Mouse (Mus musculus) limb, embryonic 14.5 days (tissue): ENCODE data around the gene Mmp9. TPM values are rescaled to one million over a fixed set of nuclear protein-coding genes. Genes with fewer than 3 reads are reported as not detected.

ENCODE experiments used
- ATAC-seq: fragments of 200-750 bp; cut with Nextera tagmentation; 2 replicates; pipeline ENCODE4 v1.8.0; 2017; ENCODE audit warnings: low read depth, moderate number of reproducible peaks, moderate TSS enrichment; ENCODE audit not compliant: low FRiP score
- DNase-seq: peaks from one replicate; pipeline ENCODE4 v3.0.0-alpha.2; 2015; ENCODE audit warnings: low spot score
- H3K27ac ChIP-seq: fragments of 300-500 bp; sonication (generic); replicated peaks from 2 replicates; pipeline ENCODE4 v1.5.1; 2014; ENCODE audit warnings: low read depth, mild to moderate bottlenecking, low read length, moderate library complexity, mixed read lengths
- H3K27me3 ChIP-seq: fragments of 300-500 bp; sonication (generic); 2 replicates; pipeline ENCODE4 v1.6.1; 2014; ENCODE audit warnings: low read length, mixed read lengths; ENCODE audit not compliant: control insufficient read depth, insufficient read depth
- H3K36me3 ChIP-seq: fragments of 300-500 bp; sonication (generic); 2 replicates; pipeline ENCODE4 v1.6.1; 2014; ENCODE audit warnings: mild to moderate bottlenecking, low read length, moderate library complexity, mixed read lengths; ENCODE audit not compliant: control insufficient read depth, insufficient read depth
- H3K4me1 ChIP-seq: fragments of 300-500 bp; sonication (generic); 2 replicates; pipeline ENCODE4 v1.6.1; 2014; ENCODE audit warnings: antibody characterized with exemption, low read length, mixed read lengths; ENCODE audit not compliant: control insufficient read depth, insufficient read depth
- H3K4me2 ChIP-seq: fragments of 300-500 bp; sonication (generic); replicated peaks from 2 replicates; pipeline ENCODE4 v1.6.1; 2014; ENCODE audit warnings: low read depth, mild to moderate bottlenecking, low read length, moderate library complexity; ENCODE audit not compliant: severe bottlenecking
- H3K4me3 ChIP-seq: fragments of 300-500 bp; sonication (generic); replicated peaks from 2 replicates; pipeline ENCODE4 v1.5.1; 2014; ENCODE audit warnings: low read length
- H3K9ac ChIP-seq: fragments of 300-500 bp; sonication (generic); 2 replicates; pipeline ENCODE4 v1.6.1; 2014; ENCODE audit warnings: mild to moderate bottlenecking, low read depth, low read length, moderate library complexity; ENCODE audit not compliant: severe bottlenecking
- H3K9me3 ChIP-seq: fragments of 300-500 bp; sonication (generic); 2 replicates; pipeline ENCODE4 v1.6.1; 2016; ENCODE audit warnings: low read length; ENCODE audit not compliant: control insufficient read depth
- POLR2A ChIP-seq: fragments of 200-500 bp; IDR thresholded peaks from 2 replicates; pipeline ENCODE4 v1.8.0; 2012; ENCODE audit warnings: inconsistent platforms, mild to moderate bottlenecking, moderate library complexity, borderline replicate concordance; ENCODE audit not compliant: insufficient read depth, insufficient read length; ENCODE audit errors: extremely low read depth
- WGBS: fragments of 180-500 bp; shearing (Covaris S2); extraction: QIAGEN DNeasy Blood & Tissue Kit; methylation state at CpG from one replicate; pipeline ENCODE4 v1.1.7; 2014; 5-methylcytosine and 5-hydroxymethylcytosine counted together
- polyA plus RNA-seq, 2 experiments: library from polyadenylated mRNA; depleted of rRNA in 1 of 2; stranded (reverse) in 1 of 2; unstranded in 1 of 2; fragments of >200 nt; fragmentation: Nextera tagmentation in 1 of 2; extraction: Ambion mirVana in 1 of 2; gene quantifications; 2 replicates each; pipeline versions ENCODE4 v1.2.1 to v1.2.3; 2012 to 2014

Mmp9 gene
- polyA plus RNA-seq, 2 experiments, result 16.7 to 19.1 TPM

GRCm38 (mm10) chr2:164979749-164980148, 39.2 kb downstream of the Mmp9 start:
- no peak for TF ChIP-seq POLR2A
- Histone ChIP-seq H3K27ac (no peak overlapping the region), H3K9ac (no peak overlapping the region), H3K36me3 (no peaks in the 10 kb centered on the region), H3K9me3 (no peaks in the 10 kb centered on the region), H3K4me1 (no peaks in the 10 kb centered on the region), H3K4me2 (no peak overlapping the region), H3K4me3 (no peak overlapping the region), H3K27me3 (no peaks in the 10 kb centered on the region)
- ATAC-seq, result no peak
- WGBS, result 21% methylated on average over 7 of the region's 7 CpGs
- DNase-seq, result peak; percentile 85

GRCm38 (mm10) chr2:164985962-164986361, 45.4 kb downstream of the Mmp9 start:
- H3K36me3 ChIP-seq, result no peaks in the 10 kb centered on the region
- H3K4me3 ChIP-seq, result no peak overlapping the region
- WGBS, result 81% methylated on average over 6 of the region's 6 CpGs
- H3K9me3 ChIP-seq, result no peaks in the 10 kb centered on the region
- H3K9ac ChIP-seq, result no peak overlapping the region
- no peak for TF ChIP-seq POLR2A
- no peak for ATAC-seq
- no peaks in the 10 kb centered on the region for H3K4me1 ChIP-seq
- no peak overlapping the region for H3K27ac ChIP-seq
- H3K4me2 ChIP-seq, result no peak overlapping the region
- H3K27me3 ChIP-seq, result no peaks in the 10 kb centered on the region
- DNase-seq, result no peak

- H3K4me3 ChIP-seq, result no peak overlapping the region
- no peaks in the 10 kb centered on the region for H3K36me3 ChIP-seq
- WGBS, result 70% methylated on average over 14 of the region's 14 CpGs
- no peaks in the 10 kb centered on the region for H3K4me1 ChIP-seq
- no peak for TF ChIP-seq POLR2A
- no peaks in the 10 kb centered on the region for H3K9me3 ChIP-seq
- ATAC-seq (no peak), DNase-seq (no peak)
- H3K27me3 ChIP-seq, result no peaks in the 10 kb centered on the region
- no peak overlapping the region for H3K27ac ChIP-seq
- no peak overlapping the region for H3K9ac ChIP-seq
- H3K4me2 ChIP-seq, result no peak overlapping the region
Observed at GRCm38 (mm10) chr2:164986371-164987027, 45.9 kb downstream of the Mmp9 start.

- no peak for TF ChIP-seq POLR2A
- Histone ChIP-seq H3K9me3 (no peaks in the 10 kb centered on the region), H3K4me2 (no peak overlapping the region), H3K27me3 (no peaks in the 10 kb centered on the region), H3K9ac (no peak overlapping the region), H3K4me3 (no peak overlapping the region), H3K4me1 (no peaks in the 10 kb centered on the region), H3K36me3 (no peaks in the 10 kb centered on the region), H3K27ac (no peak overlapping the region)
- no peak for DNase-seq
- ATAC-seq, result no peak
- WGBS, result 59% methylated on average over 11 of the region's 13 CpGs
Observed at GRCm38 (mm10) chr2:164988777-164989176, 48.2 kb downstream of the Mmp9 start.

GRCm38 (mm10) chr2:164991111-164991510, 50.5 kb downstream of the Mmp9 start:
- WGBS, result 77% methylated on average over 3 of the region's 3 CpGs
- no peak for ATAC-seq
- Histone ChIP-seq H3K27ac (no peak overlapping the region), H3K9ac (no peak overlapping the region), H3K4me1 (no peaks in the 10 kb centered on the region), H3K4me2 (no peak overlapping the region), H3K27me3 (peaks cover 9% of the 10 kb centered on the region; the same call in 1 of the 2 replicates), H3K9me3 (no peaks in the 10 kb centered on the region), H3K4me3 (no peak overlapping the region), H3K36me3 (no peaks in the 10 kb centered on the region)
- no peak for DNase-seq
- no peak for TF ChIP-seq POLR2A
